ENCODE assay signal across 8 mouse cellular contexts in genomic region chr11:94869866-94870265, GRCm38 (mm10).
DNase-seq lines count a peak whose midpoint lies in the region; ATAC-seq and TF ChIP-seq lines count a peak whose summit lies in the region.
"Not testable (repeated sequence)": the region's sequence is repeated elsewhere in the genome, so short reads cannot be mapped to it uniquely, and the experiment has no call there.

No protein-coding gene starts in this region.

- not testable (repeated sequence) for H3K4me1 ChIP-seq in hindbrain, embryonic 11.5 days (replicated peaks; ENCODE audit: control insufficient read depth, insufficient read depth, low read length); liver, postnatal 0 days (ENCODE audit: insufficient read depth); midbrain, postnatal 0 days (ENCODE audit: insufficient read depth, low read length)

- not testable (repeated sequence) for H3K36me3 ChIP-seq in hindbrain, embryonic 11.5 days (ENCODE audit: control insufficient read depth, insufficient read depth, low read length); liver, postnatal 0 days (replicated peaks; ENCODE audit: insufficient read depth, low read length); midbrain, postnatal 0 days (ENCODE audit: insufficient read depth, low read length)

- H3K9ac ChIP-seq in hindbrain, embryonic 11.5 days (ENCODE audit: low read depth, low read length); liver, postnatal 0 days (replicated peaks); midbrain, postnatal 0 days (replicated peaks; ENCODE audit: low read length, poor library complexity, severe bottlenecking): not testable (repeated sequence)

- not testable (repeated sequence) for H3K9me3 ChIP-seq in hindbrain, embryonic 11.5 days (ENCODE audit: control insufficient read depth, low read length); liver, postnatal 0 days (ENCODE audit: low read length); midbrain, postnatal 0 days (ENCODE audit: low read length)

- TF ChIP-seq CTCF in liver, postnatal 0 days (IDR thresholded peaks at IDR 0.05; ENCODE audit: low read depth) = peak; percentile 48
- TF ChIP-seq CTCF in midbrain, postnatal 0 days (IDR thresholded peaks at IDR 0.05) = peak; percentile 59

- not testable (repeated sequence) for H3K27ac ChIP-seq in hindbrain, embryonic 11.5 days (ENCODE audit: low read depth, low read length); liver, postnatal 0 days (ENCODE audit: low read depth); midbrain, postnatal 0 days (ENCODE audit: low read depth, low read length)

- peak; percentile 66 for DNase-seq in ZHBTc4 (ENCODE audit: low read depth, low spot score)
- DNase-seq in embryo, embryonic 10 days (ENCODE audit: low spot score) = peak; percentile 69
- DNase-seq in hindbrain, embryonic 11.5 days (ENCODE audit: low spot score) = peak; percentile 54
- peak; percentile 50 to 68 for DNase-seq in kidney, postnatal 4 days
- not testable (repeated sequence) for DNase-seq in liver, postnatal 0 days
- DNase-seq in midbrain, postnatal 0 days (ENCODE audit: low spot score) = peak; percentile 40
- peak; percentile 56 for DNase-seq in urinary bladder, postnatal 14 days (ENCODE audit: low spot score)

- not testable (repeated sequence) for TF ChIP-seq EP300 in liver, postnatal 0 days (IDR thresholded peaks at IDR 0.05; ENCODE audit: low read depth)

- WGBS in hindbrain, embryonic 11.5 days = 16% methylated on average over 4 of the region's 4 CpGs
- WGBS in liver, postnatal 0 days (ENCODE audit: insufficient replicate concordance) = 28% methylated on average over 4 of the region's 4 CpGs
- 27% methylated on average over 4 of the region's 4 CpGs for WGBS in midbrain, postnatal 0 days

- not testable (repeated sequence) for H3K27me3 ChIP-seq in hindbrain, embryonic 11.5 days (ENCODE audit: control insufficient read depth, insufficient read depth, low read length); midbrain, postnatal 0 days (ENCODE audit: insufficient read depth, low read length)
- peaks cover 21% of the 10 kb centered on the region for H3K27me3 ChIP-seq in liver, postnatal 0 days (ENCODE audit: insufficient read depth, low read length)

- not testable (repeated sequence) for H3K4me3 ChIP-seq in hindbrain, embryonic 11.5 days (ENCODE audit: low read depth, low read length); liver, postnatal 0 days (ENCODE audit: low read depth, low read length); midbrain, postnatal 0 days (ENCODE audit: low read depth, low read length)

- ATAC-seq in frontal cortex, adult (ENCODE audit: low TSS enrichment) = peak; percentile 35
- not testable (repeated sequence) for ATAC-seq in hindbrain, embryonic 11.5 days (ENCODE audit: low FRiP score); liver, postnatal 0 days; midbrain, postnatal 0 days (ENCODE audit: low FRiP score)

- H3K4me2 ChIP-seq in hindbrain, embryonic 11.5 days (replicated peaks; ENCODE audit: low read depth, low read length); liver, postnatal 0 days (ENCODE audit: low read depth, low read length); midbrain, postnatal 0 days (ENCODE audit: low read depth, low read length, poor library complexity, severe bottlenecking): not testable (repeated sequence)
